Mouse (Mus musculus): ENCODE measurements around the gene Fads2.

DNA sequence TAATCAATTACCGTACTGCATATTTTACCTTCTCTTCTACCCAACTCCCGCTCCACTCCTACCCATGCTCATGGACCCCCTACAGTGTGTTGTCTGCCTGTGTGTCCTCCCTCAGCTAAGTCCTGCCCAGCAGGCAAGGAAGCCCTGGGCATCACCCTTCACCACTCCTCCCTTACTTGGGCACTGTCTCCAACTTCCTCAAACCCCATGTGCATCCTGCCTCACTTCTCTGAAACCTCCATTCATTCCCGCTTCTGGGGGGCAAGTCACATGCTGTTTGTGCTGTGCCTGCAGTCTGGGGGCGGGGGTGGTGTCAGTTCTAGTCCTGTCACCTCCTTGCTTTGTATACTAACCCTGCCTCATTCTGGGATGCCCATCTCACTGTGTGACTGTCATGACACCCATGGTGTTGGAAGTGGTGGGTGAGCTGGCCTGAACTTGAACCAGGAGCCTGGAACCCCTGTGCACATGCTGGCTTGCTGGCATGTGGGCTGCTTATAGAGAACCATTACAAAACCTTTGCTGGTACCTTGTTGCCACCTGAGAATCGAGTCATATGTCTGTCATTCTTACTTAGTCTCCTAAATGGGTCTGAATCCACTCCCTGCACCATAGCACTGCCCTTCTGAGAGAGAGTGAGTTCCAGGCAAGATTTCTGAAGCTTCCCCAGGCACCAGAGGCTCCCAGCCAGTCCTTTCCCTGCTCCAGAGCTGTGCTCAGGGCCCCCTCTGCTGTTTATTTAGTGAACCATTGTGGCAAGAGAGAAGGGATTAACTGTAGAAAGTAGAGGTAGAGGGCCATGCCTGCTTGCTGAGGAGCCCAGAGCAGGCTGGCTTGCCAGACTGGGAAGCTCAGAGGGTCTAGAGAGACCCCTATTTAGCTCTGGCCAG, 78.9 kb downstream of the Fads2 start:
- TF ChIP-seq ZNF384 (IDR thresholded peaks at IDR 0.05; ENCODE audit: low read depth, low read length) (no peak), HCFC1 (IDR thresholded peaks at IDR 0.05; ENCODE audit: borderline replicate concordance, insufficient read depth, low read length) (no peak), ZC3H11A (IDR thresholded peaks at IDR 0.05; ENCODE audit: borderline replicate concordance, low read depth, low read length) (no peak), CHD2 (IDR thresholded peaks at IDR 0.05; ENCODE audit: low read depth, low read length) (no peak), MAFK (IDR thresholded peaks at IDR 0.05; ENCODE audit: insufficient read depth, low read depth, low read length) (no peak)
